Comparison of ENCODE assay signal across 12 mouse cellular contexts in the genomic region with DNA sequence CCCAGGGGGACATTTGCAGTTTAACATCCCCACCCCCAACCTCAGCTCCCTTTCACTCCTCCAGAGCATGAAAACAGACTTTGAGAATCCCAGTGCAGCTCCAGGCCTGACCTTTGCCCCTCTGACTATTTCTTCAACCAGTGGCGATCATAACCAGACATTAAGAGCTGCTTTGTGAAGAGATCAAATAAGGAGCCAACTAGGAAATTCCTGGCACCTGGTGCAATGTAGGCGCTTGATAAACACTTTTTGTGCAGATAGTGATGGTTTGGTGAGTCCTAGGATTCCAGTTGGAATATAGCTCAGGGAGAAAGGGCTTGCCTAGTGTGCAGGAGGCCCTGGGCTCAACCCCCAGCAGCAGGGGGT. TPM values are rescaled to one million over a fixed set of nuclear protein-coding genes. Genes with fewer than 3 reads are reported as not detected.
DNase-seq lines count a peak whose midpoint lies in the region; ATAC-seq and TF ChIP-seq lines count a peak whose summit lies in the region.
"Had no signal": no experiment of that assay in that cellular context is flagged by ENCODE, and none has a peak within 500 bp of the region (broad histone marks: within the 10 kb centered on the region; RNA-seq: fewer than 3 reads in every experiment).

No protein-coding gene starts in this region.

- H3K27me3 ChIP-seq in heart, adult 2 months (ENCODE audit: control insufficient read depth, insufficient read depth, low read length): no peaks in the 10 kb centered on the region
- H3K27me3 ChIP-seq in lung, postnatal 0 days (replicated peaks; ENCODE audit: insufficient read depth, low read length): no peaks in the 10 kb centered on the region
- H3K27me3 ChIP-seq in intestine, postnatal 0 days (replicated peaks; ENCODE audit: control insufficient read depth, insufficient read depth, low read length): no peaks in the 10 kb centered on the region
- H3K27me3 ChIP-seq in stomach, embryonic 14.5 days (ENCODE audit: control insufficient read depth, insufficient read depth, low read length): no peaks in the 10 kb centered on the region

- no peak for TF ChIP-seq CTCF in heart, adult 2 months (IDR thresholded peaks at IDR 0.05)
- no peak for TF ChIP-seq CTCF in lung, postnatal 0 days (IDR thresholded peaks at IDR 0.05)
- TF ChIP-seq CTCF in intestine, postnatal 0 days (IDR thresholded peaks at IDR 0.05; ENCODE audit: low read depth): no peak

- no peak for TF ChIP-seq EP300 in heart, adult 2 months (IDR thresholded peaks at IDR 0.05; ENCODE audit: insufficient read depth, low read depth, low read length)
- no peak for TF ChIP-seq EP300 in lung, postnatal 0 days (IDR thresholded peaks at IDR 0.05)

- H3K79me2 ChIP-seq in heart, adult 2 months (replicated peaks; ENCODE audit: control insufficient read depth, insufficient read depth, low read length): no peaks in the 10 kb centered on the region

- intact Hi-C loops in heart, adult 2 months (cut with DNase I): loop anchor here (5.0 to 10.0 kb wide), 2 partner anchors 159 to 457 kb away; a partner anchor contains a TSS
- intact Hi-C loops in heart, postnatal 25 days (cut with DNase I): no loop called here

- no peak for DNase-seq in heart, adult 2 months
- DNase-seq in heart, postnatal 25 days (ENCODE audit: low spot score): no peak
- DNase-seq in lung, postnatal 0 days (ENCODE audit: low spot score): peak; percentile 8
- no peak for DNase-seq in lung, adult 18-20 months
- DNase-seq in layer of hippocampus, adult 18-20 months (ENCODE audit: low spot score in 2 of 2): no peak
- no peak for DNase-seq in adrenal gland, postnatal 14 days
- DNase-seq: cerebellum, adult 11 months; heart, postnatal 36 days had no signal

- H3K36me3 ChIP-seq in heart, adult 2 months (ENCODE audit: control insufficient read depth, insufficient read depth, low read length): peaks cover 6% of the 10 kb centered on the region
- no peaks in the 10 kb centered on the region for H3K36me3 ChIP-seq in lung, postnatal 0 days (ENCODE audit: insufficient read depth, low read length)
- no peaks in the 10 kb centered on the region for H3K36me3 ChIP-seq in intestine, postnatal 0 days (ENCODE audit: control insufficient read depth, insufficient read depth)
- no peaks in the 10 kb centered on the region for H3K36me3 ChIP-seq in stomach, embryonic 14.5 days (ENCODE audit: control insufficient read depth, insufficient read depth, low read length)

- peak overlapping the region; percentile 65 for H3K27ac ChIP-seq in heart, adult 2 months
- H3K27ac ChIP-seq in lung, postnatal 0 days (ENCODE audit: low read length): no peak overlapping the region
- peak overlapping the region; percentile 57 for H3K27ac ChIP-seq in intestine, postnatal 0 days (ENCODE audit: low read depth, low read length)
- H3K27ac ChIP-seq in stomach, embryonic 14.5 days (ENCODE audit: low read length): peak overlapping the region; percentile 44; the same call in 1 of the 2 replicates
- H3K27ac ChIP-seq: left cerebral cortex, adult 2 months had no signal

- no peaks in the 10 kb centered on the region for H3K9me3 ChIP-seq in lung, postnatal 0 days (ENCODE audit: low read length)
- H3K9me3 ChIP-seq in intestine, postnatal 0 days (ENCODE audit: control insufficient read depth): no peaks in the 10 kb centered on the region
- no peaks in the 10 kb centered on the region for H3K9me3 ChIP-seq in stomach, embryonic 14.5 days (ENCODE audit: control insufficient read depth, low read depth, low read length)
- H3K9me3 ChIP-seq: megakaryocyte, embryonic 14.5 days had no signal

- H3K4me3 ChIP-seq in heart, adult 2 months: no peak overlapping the region
- no peak overlapping the region for H3K4me3 ChIP-seq in lung, postnatal 0 days (ENCODE audit: low read depth, low read length)
- H3K4me3 ChIP-seq in intestine, postnatal 0 days (ENCODE audit: low read depth, low read length): no peak overlapping the region
- H3K4me3 ChIP-seq in stomach, embryonic 14.5 days (ENCODE audit: low read depth, low read length): no peak overlapping the region
- H3K4me3 ChIP-seq: left cerebral cortex, adult 2 months; megakaryocyte, embryonic 14.5 days had no signal

- no peak overlapping the region for H3K4me2 ChIP-seq in lung, postnatal 0 days (replicated peaks; ENCODE audit: low read depth, low read length)
- peak overlapping the region; percentile 30 for H3K4me2 ChIP-seq in intestine, postnatal 0 days (replicated peaks; ENCODE audit: low read depth)
- H3K4me2 ChIP-seq in stomach, embryonic 14.5 days (replicated peaks; ENCODE audit: low read depth, low read length): no peak overlapping the region

- TF ChIP-seq POLR2A in heart, adult 2 months (IDR thresholded peaks at IDR 0.05; ENCODE audit: insufficient read depth, low read depth, low read length): no peak

- 29% methylated on average over 2 of the region's 2 CpGs for WGBS in heart, adult 2 months
- WGBS in lung, postnatal 0 days: 30% methylated on average over 2 of the region's 2 CpGs
- 30% methylated on average over 2 of the region's 2 CpGs for WGBS in intestine, postnatal 0 days
- 26% methylated on average over 2 of the region's 2 CpGs for WGBS in stomach, embryonic 14.5 days

- H3K9ac ChIP-seq in heart, adult 2 months (ENCODE audit: low read depth, low read length): no peak overlapping the region
- no peak overlapping the region for H3K9ac ChIP-seq in lung, postnatal 0 days (replicated peaks; ENCODE audit: low read depth)
- H3K9ac ChIP-seq in intestine, postnatal 0 days (ENCODE audit: low read depth, low read length): no peak overlapping the region
- H3K9ac ChIP-seq in stomach, embryonic 14.5 days (replicated peaks; ENCODE audit: low read depth, low read length): 0 out of 2 replicates have a peak overlapping the region, but pooled peaks have one; percentile 3

- H3K4me1 ChIP-seq in heart, adult 2 months (ENCODE audit: control insufficient read depth, insufficient read depth, low read length): peaks cover 19% of the 10 kb centered on the region
- H3K4me1 ChIP-seq in lung, postnatal 0 days (ENCODE audit: insufficient read depth, low read depth, low read length): peaks cover 4% of the 10 kb centered on the region; the same call in 1 of the 2 replicates
- H3K4me1 ChIP-seq in intestine, postnatal 0 days (replicated peaks; ENCODE audit: control insufficient read depth, insufficient read depth, low read length): peaks cover 7% of the 10 kb centered on the region
- H3K4me1 ChIP-seq in stomach, embryonic 14.5 days (ENCODE audit: control insufficient read depth, insufficient read depth, low read length): peaks cover 22% of the 10 kb centered on the region

- no peak for ATAC-seq in lung, postnatal 0 days
- no peak for ATAC-seq in intestine, postnatal 0 days
- no peak for ATAC-seq in stomach, embryonic 14.5 days (ENCODE audit: insufficient number of reproducible peaks, insufficient read depth, low FRiP score, low read depth)

RNA-seq across cellular contexts. Expression of a gene that starts 3.8 kb away (rescaled TPM):
- 1 to 10 TPM; 2.6 to 3.1 TPM for total RNA-seq in heart, adult 2 months (2021)
- polyA plus RNA-seq in heart, adult 2 months (2012; rRNA removed): 3.7 and 4.8 TPM in 2 replicates
- 1 to 10 TPM; 4.2 TPM for total RNA-seq in heart, postnatal 25 days (2021)
- polyA plus RNA-seq in lung, postnatal 0 days (2015; fragmentation: Nextera tagmentation; extraction: Ambion mirVana): 5.3 and 5.4 TPM in 2 replicates
- 9.9 and 10.5 TPM in 2 replicates for polyA plus RNA-seq in intestine, postnatal 0 days (2015; fragmentation: Nextera tagmentation; extraction: Ambion mirVana)
- 6.0 and 6.4 TPM in 2 replicates for polyA plus RNA-seq in stomach, embryonic 14.5 days (2014; fragmentation: Nextera tagmentation; extraction: Ambion mirVana)
- total RNA-seq in layer of hippocampus, adult 18-20 months (2021): 1 to 10 TPM; 3.8 to 4.3 TPM
- total RNA-seq in adrenal gland, postnatal 14 days (2021): 15.2 and 17.3 TPM in 2 replicates

RNA-seq across cellular contexts. Expression of a gene that starts 50.4 kb away (rescaled TPM):
- total RNA-seq in heart, adult 2 months (2021): under 1 TPM; 0.07 to 0.10 TPM
- 0.12 and 0.16 TPM in 2 replicates for polyA plus RNA-seq in heart, adult 2 months (2012; rRNA removed)
- total RNA-seq in heart, postnatal 25 days (2021): under 1 TPM in 1 of 2 experiments, not detected in 1; 0.08 TPM
- 0.33 and 0.67 TPM in 2 replicates for polyA plus RNA-seq in lung, postnatal 0 days (2015; fragmentation: Nextera tagmentation; extraction: Ambion mirVana)
- 0.22 TPM in 2 replicates for polyA plus RNA-seq in intestine, postnatal 0 days (2015; fragmentation: Nextera tagmentation; extraction: Ambion mirVana)
- 2.0 and 2.7 TPM in 2 replicates for polyA plus RNA-seq in stomach, embryonic 14.5 days (2014; fragmentation: Nextera tagmentation; extraction: Ambion mirVana)
- total RNA-seq in layer of hippocampus, adult 18-20 months (2021): 1 to 10 TPM; 2.9 to 4.0 TPM
- total RNA-seq in adrenal gland, postnatal 14 days (2021): 1.2 and 1.4 TPM in 2 replicates
